Comparison of ENCODE assay signal across 8 mouse cellular contexts in the genomic region with DNA sequence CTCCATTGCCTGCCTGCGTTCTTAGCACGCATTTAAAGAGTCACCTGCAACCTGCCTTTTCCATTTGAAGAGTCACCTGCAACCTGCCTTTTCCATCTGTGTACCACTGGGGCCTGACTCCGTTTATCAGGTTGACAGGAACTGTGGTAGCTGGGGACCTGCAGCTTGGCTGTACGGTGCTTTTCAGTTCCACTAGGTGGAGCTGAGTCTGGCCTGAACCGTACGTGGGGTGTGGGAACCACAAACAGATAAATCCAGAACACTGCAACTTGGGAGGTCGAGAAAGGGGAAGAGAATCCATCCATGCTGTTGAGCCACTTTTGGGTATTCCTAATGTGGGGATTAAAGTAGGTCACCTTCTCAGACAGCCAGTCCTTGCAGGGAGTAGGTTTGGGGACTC. TPM values are rescaled to one million over a fixed set of nuclear protein-coding genes. Genes with fewer than 3 reads are reported as not detected.
DNase-seq lines count a peak whose midpoint lies in the region; ATAC-seq and TF ChIP-seq lines count a peak whose summit lies in the region.

No protein-coding gene starts in this region.

- no peak overlapping the region for H3K4me3 ChIP-seq in forebrain, postnatal 0 days (ENCODE audit: low read depth, low read length)
- H3K4me3 ChIP-seq in forebrain, embryonic 13.5 days, result no peak overlapping the region
- no peak overlapping the region for H3K4me3 ChIP-seq in liver, embryonic 14.5 days (ENCODE audit: insufficient read depth in 1 of 2, low read depth in 2 of 2, low read length in 2 of 2)

- ATAC-seq in forebrain, postnatal 0 days, result no peak
- no peak for ATAC-seq in forebrain, embryonic 13.5 days
- ATAC-seq in liver, embryonic 14.5 days (ENCODE audit: insufficient read depth), result no peak
- ATAC-seq in cerebellum, adult (ENCODE audit: insufficient number of reproducible peaks, low FRiP score, low TSS enrichment), result no peak

- no peaks in the 10 kb centered on the region for H3K9me3 ChIP-seq in forebrain, postnatal 0 days (ENCODE audit: low read length)
- H3K9me3 ChIP-seq in forebrain, embryonic 13.5 days (replicated peaks), result no peaks in the 10 kb centered on the region
- no peaks in the 10 kb centered on the region for H3K9me3 ChIP-seq in liver, embryonic 14.5 days (ENCODE audit: control insufficient read depth, low read length)

- 70% methylated on average over 7 of the region's 7 CpGs for WGBS in forebrain, postnatal 0 days
- WGBS in forebrain, embryonic 13.5 days, result 80% methylated on average over 7 of the region's 7 CpGs
- 30% methylated on average over 7 of the region's 7 CpGs for WGBS in liver, embryonic 14.5 days (ENCODE audit: insufficient replicate concordance)

- H3K4me1 ChIP-seq in forebrain, postnatal 0 days (ENCODE audit: insufficient read depth), result no peaks in the 10 kb centered on the region
- H3K4me1 ChIP-seq in forebrain, embryonic 13.5 days, result peaks cover 2% of the 10 kb centered on the region
- peaks cover 0 to 10% of the 10 kb centered on the region in 2 experiments; a peak in 3 of 4 replicates for H3K4me1 ChIP-seq in liver, embryonic 14.5 days (replicated peaks; ENCODE audit: control insufficient read depth in 2 of 2, insufficient read depth in 2 of 2, low read length in 1 of 2)

- no peaks in the 10 kb centered on the region for H3K27me3 ChIP-seq in forebrain, postnatal 0 days (ENCODE audit: insufficient read depth, low read length)
- H3K27me3 ChIP-seq in forebrain, embryonic 13.5 days, result no peaks in the 10 kb centered on the region
- no peaks in the 10 kb centered on the region for H3K27me3 ChIP-seq in liver, embryonic 14.5 days (ENCODE audit: control insufficient read depth, insufficient read depth, low read length)

- H3K36me3 ChIP-seq in forebrain, postnatal 0 days (ENCODE audit: insufficient read depth), result peaks cover 33% of the 10 kb centered on the region
- peaks cover 49% of the 10 kb centered on the region for H3K36me3 ChIP-seq in forebrain, embryonic 13.5 days (ENCODE audit: poor library complexity, severe bottlenecking)
- H3K36me3 ChIP-seq in liver, embryonic 14.5 days (replicated peaks; ENCODE audit: control insufficient read depth, insufficient read depth, low read depth), result no peaks in the 10 kb centered on the region; the same call in none of the 2 replicates

- no peak for DNase-seq in forebrain, postnatal 0 days
- peak; percentile 32 to 35 for DNase-seq in spleen, postnatal 36 days (ENCODE audit: low spot score in 2 of 2)
- DNase-seq in spleen, postnatal 14 days (ENCODE audit: low spot score in 2 of 2), result no peak
- no peak for DNase-seq in liver, embryonic 14.5 days (ENCODE audit: low read depth in 3 of 3, low spot score in 3 of 3)
- DNase-seq in thymus, postnatal 25 days, result peak; percentile 52
- no peak for DNase-seq in ovary, postnatal 14 days (ENCODE audit: low spot score)

- TF ChIP-seq CTCF in forebrain, postnatal 0 days (IDR thresholded peaks at IDR 0.05; ENCODE audit: low read depth), result peak; percentile 58
- TF ChIP-seq CTCF in liver, embryonic 14.5 days (IDR thresholded peaks at IDR 0.05; ENCODE audit: low read depth), result peak; percentile 70

- no peak overlapping the region for H3K9ac ChIP-seq in forebrain, postnatal 0 days
- no peak overlapping the region for H3K9ac ChIP-seq in forebrain, embryonic 13.5 days
- H3K9ac ChIP-seq in liver, embryonic 14.5 days (replicated peaks), result no peak overlapping the region

- H3K27ac ChIP-seq in forebrain, postnatal 0 days (ENCODE audit: low read depth, low read length), result no peak overlapping the region
- H3K27ac ChIP-seq in forebrain, embryonic 13.5 days, result no peak overlapping the region
- no peak overlapping the region for H3K27ac ChIP-seq in liver, embryonic 14.5 days

- no peak overlapping the region for H3K4me2 ChIP-seq in forebrain, postnatal 0 days (ENCODE audit: low read depth)
- H3K4me2 ChIP-seq in forebrain, embryonic 13.5 days, result no peak overlapping the region
- H3K4me2 ChIP-seq in liver, embryonic 14.5 days (ENCODE audit: low read depth), result no peak overlapping the region

- TF ChIP-seq EP300 in liver, embryonic 14.5 days (IDR thresholded peaks at IDR 0.05; ENCODE audit: low read depth), result no peak

RNA-seq across cellular contexts. Expression of gene Wbp1l, which starts 8.5 kb away (rescaled TPM):
- total RNA-seq in forebrain, postnatal 0 days (2014; rRNA removed), result 32.6 and 37.0 TPM in 2 replicates
- polyA plus RNA-seq in forebrain, postnatal 0 days (2015; fragmentation: Nextera tagmentation; extraction: Ambion mirVana), result 16.4 and 25.4 TPM in 2 replicates
- 33.1 and 36.5 TPM in 2 replicates for polyA plus RNA-seq in forebrain, embryonic 13.5 days (2015; fragmentation: Nextera tagmentation; extraction: Ambion mirVana)
- 10.6 and 10.7 TPM in 2 replicates for polyA plus RNA-seq in liver, embryonic 14.5 days (2012; rRNA removed)
- polyA plus RNA-seq in liver, embryonic 14.5 days (2014; fragmentation: Nextera tagmentation; extraction: Ambion mirVana), result 9.8 and 11.8 TPM in 2 replicates

RNA-seq across cellular contexts. Expression of gene Sfxn2, which starts 34.3 kb away (rescaled TPM):
- 8.0 and 12.6 TPM in 2 replicates for total RNA-seq in forebrain, postnatal 0 days (2014; rRNA removed)
- 8.2 and 10.6 TPM in 2 replicates for polyA plus RNA-seq in forebrain, postnatal 0 days (2015; fragmentation: Nextera tagmentation; extraction: Ambion mirVana)
- polyA plus RNA-seq in forebrain, embryonic 13.5 days (2015; fragmentation: Nextera tagmentation; extraction: Ambion mirVana), result 12.4 and 13.2 TPM in 2 replicates
- polyA plus RNA-seq in liver, embryonic 14.5 days (2012; rRNA removed), result 5.8 and 7.4 TPM in 2 replicates
- polyA plus RNA-seq in liver, embryonic 14.5 days (2014; fragmentation: Nextera tagmentation; extraction: Ambion mirVana), result 15.0 and 15.9 TPM in 2 replicates

RNA-seq across cellular contexts. Expression of gene Arl3, which starts 34.4 kb away (rescaled TPM):
- total RNA-seq in forebrain, postnatal 0 days (2014; rRNA removed), result 98.1 and 138 TPM in 2 replicates
- 184 and 202 TPM in 2 replicates for polyA plus RNA-seq in forebrain, postnatal 0 days (2015; fragmentation: Nextera tagmentation; extraction: Ambion mirVana)
- 233 and 245 TPM in 2 replicates for polyA plus RNA-seq in forebrain, embryonic 13.5 days (2015; fragmentation: Nextera tagmentation; extraction: Ambion mirVana)
- polyA plus RNA-seq in liver, embryonic 14.5 days (2012; rRNA removed), result 14.7 and 27.6 TPM in 2 replicates
- polyA plus RNA-seq in liver, embryonic 14.5 days (2014; fragmentation: Nextera tagmentation; extraction: Ambion mirVana), result 17.1 and 17.6 TPM in 2 replicates

Comparison
In these comparisons a context has a peak if more than half of its experiments do, and no peak if none do; other contexts are left out.
1. DNase-seq: peak in spleen, postnatal 36 days (2 of 2) and thymus, postnatal 25 days (single experiment); none in forebrain, postnatal 0 days (single experiment), spleen, postnatal 14 days (0 of 2), liver, embryonic 14.5 days (0 of 3) and ovary, postnatal 14 days (single experiment).